Mouse (Mus musculus) megakaryocyte, embryonic 14.5 days (primary cell): ENCODE data around the gene Snx10.

Experiments used
- FLI1 ChIP-seq: IDR thresholded peaks from 2 replicates; pipeline ENCODE4 v1.6.1; 2012; ENCODE audit warnings: low read length, inconsistent platforms, mixed read lengths
- GATA1 ChIP-seq: IDR thresholded peaks from 3 replicates; pipeline ENCODE4 v1.6.1; 2012; ENCODE audit warnings: mixed read lengths, low read length, inconsistent platforms, borderline replicate concordance

DNA sequence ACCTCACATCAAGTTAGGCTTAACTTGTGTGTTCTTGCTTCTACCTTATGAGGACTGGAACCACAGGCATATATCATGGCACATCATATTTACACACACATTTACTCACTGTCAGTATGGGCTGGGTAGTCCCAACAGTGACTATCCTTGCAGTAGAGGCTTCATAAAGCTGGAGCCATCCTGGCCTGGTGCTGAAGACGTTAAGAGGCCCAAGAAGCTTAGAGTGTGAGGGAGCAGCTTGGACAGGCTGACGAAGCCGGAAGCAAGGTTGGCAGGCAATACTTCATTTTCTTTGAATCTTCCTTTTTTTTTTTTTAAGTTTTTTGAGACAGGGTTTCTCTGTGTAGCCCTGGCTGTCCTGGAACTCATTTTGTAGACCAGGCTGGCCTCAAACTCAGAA lies 39.8 kb upstream of the Snx10 start:
- TF ChIP-seq GATA1 (no peak), FLI1 (no peak)
